Mouse (Mus musculus): ENCODE measurements around the gene Epo. TPM values are rescaled to one million over a fixed set of nuclear protein-coding genes. Genes with fewer than 3 reads are reported as not detected.
A peak's percentile ranks its signal among the peaks of the same experiment; 100 is the strongest.

Gene Epo
- polyA plus RNA-seq, 2 experiments = 0.19 to 0.83 TPM

- no peaks in the 10 kb centered on the region for H3K27me3 ChIP-seq (ENCODE audit: control insufficient read depth, insufficient read depth, low read length)
- no peaks in the 10 kb centered on the region for H3K36me3 ChIP-seq (ENCODE audit: control insufficient read depth, insufficient read depth, low read length)
- 50% methylated on average over 3 of the region's 3 CpGs for WGBS
- H3K4me2 ChIP-seq (replicated peaks; ENCODE audit: low read depth, low read length, severe bottlenecking) = no peak overlapping the region
- H3K9ac ChIP-seq (ENCODE audit: low read depth, low read length, severe bottlenecking) = no peak overlapping the region
- H3K4me3 ChIP-seq (replicated peaks; ENCODE audit: low read length) = no peak overlapping the region
- no peak overlapping the region for H3K27ac ChIP-seq (replicated peaks; ENCODE audit: low read depth, low read length)
- ATAC-seq (ENCODE audit: low FRiP score, low read depth) (no peak), DNase-seq (ENCODE audit: low spot score) (peak; percentile 34)
- no peak for TF ChIP-seq POLR2A (IDR thresholded peaks at IDR 0.05; ENCODE audit: borderline replicate concordance, extremely low read depth, insufficient read depth, insufficient read length)
- no peaks in the 10 kb centered on the region for H3K9me3 ChIP-seq (ENCODE audit: control insufficient read depth, low read length)
- no peaks in the 10 kb centered on the region for H3K4me1 ChIP-seq (ENCODE audit: control insufficient read depth, insufficient read depth, low read length)
Measured at GRCm38 (mm10) chr5:137465049-137465448, 68.0 kb downstream of the Epo start.

- DNase-seq (ENCODE audit: low spot score) = no peak
- 44% methylated on average over 7 of the region's 7 CpGs for WGBS
- Histone ChIP-seq H3K27ac (replicated peaks; ENCODE audit: low read depth, low read length) (no peak overlapping the region), H3K4me3 (replicated peaks; ENCODE audit: low read length) (no peak overlapping the region), H3K4me1 (ENCODE audit: control insufficient read depth, insufficient read depth, low read length) (no peaks in the 10 kb centered on the region), H3K9me3 (ENCODE audit: control insufficient read depth, low read length) (no peaks in the 10 kb centered on the region), H3K27me3 (ENCODE audit: control insufficient read depth, insufficient read depth, low read length) (no peaks in the 10 kb centered on the region), H3K4me2 (replicated peaks; ENCODE audit: low read depth, low read length, severe bottlenecking) (no peak overlapping the region), H3K9ac (ENCODE audit: low read depth, low read length, severe bottlenecking) (no peak overlapping the region), H3K36me3 (ENCODE audit: control insufficient read depth, insufficient read depth, low read length) (no peaks in the 10 kb centered on the region)
- ATAC-seq (ENCODE audit: low FRiP score, low read depth) = no peak
- TF ChIP-seq POLR2A (IDR thresholded peaks at IDR 0.05; ENCODE audit: borderline replicate concordance, extremely low read depth, insufficient read depth, insufficient read length) = no peak
Measured at GRCm38 (mm10) chr5:137455866-137456591, 77.0 kb downstream of the Epo start.

- Histone ChIP-seq H3K27ac (replicated peaks; ENCODE audit: low read depth, low read length) (no peak overlapping the region), H3K36me3 (ENCODE audit: control insufficient read depth, insufficient read depth, low read length) (no peaks in the 10 kb centered on the region), H3K4me1 (ENCODE audit: control insufficient read depth, insufficient read depth, low read length) (no peaks in the 10 kb centered on the region), H3K27me3 (ENCODE audit: control insufficient read depth, insufficient read depth, low read length) (no peaks in the 10 kb centered on the region), H3K9ac (ENCODE audit: low read depth, low read length, severe bottlenecking) (no peak overlapping the region), H3K4me3 (replicated peaks; ENCODE audit: low read length) (no peak overlapping the region), H3K9me3 (ENCODE audit: control insufficient read depth, low read length) (no peaks in the 10 kb centered on the region), H3K4me2 (replicated peaks; ENCODE audit: low read depth, low read length, severe bottlenecking) (no peak overlapping the region)
- DNase-seq (ENCODE audit: low spot score) (no peak), ATAC-seq (ENCODE audit: low FRiP score, low read depth) (no peak)
- TF ChIP-seq POLR2A (IDR thresholded peaks at IDR 0.05; ENCODE audit: borderline replicate concordance, extremely low read depth, insufficient read depth, insufficient read length) = no peak
- 87% methylated on average over 6 of the region's 6 CpGs for WGBS
Measured at GRCm38 (mm10) chr5:137455206-137455605, 77.8 kb downstream of the Epo start.

GRCm38 (mm10) chr5:137445536-137445935 is 87.5 kb downstream of the Epo start:
- Histone ChIP-seq H3K4me3 (replicated peaks; ENCODE audit: low read length) (no peak overlapping the region), H3K9me3 (ENCODE audit: control insufficient read depth, low read length) (no peaks in the 10 kb centered on the region), H3K27ac (replicated peaks; ENCODE audit: low read depth, low read length) (no peak overlapping the region), H3K27me3 (ENCODE audit: control insufficient read depth, insufficient read depth, low read length) (no peaks in the 10 kb centered on the region), H3K4me2 (replicated peaks; ENCODE audit: low read depth, low read length, severe bottlenecking) (no peak overlapping the region), H3K4me1 (ENCODE audit: control insufficient read depth, insufficient read depth, low read length) (no peaks in the 10 kb centered on the region), H3K36me3 (ENCODE audit: control insufficient read depth, insufficient read depth, low read length) (no peaks in the 10 kb centered on the region), H3K9ac (ENCODE audit: low read depth, low read length, severe bottlenecking) (no peak overlapping the region)
- DNase-seq (ENCODE audit: low spot score) (no peak), ATAC-seq (ENCODE audit: low FRiP score, low read depth) (no peak)
- TF ChIP-seq POLR2A (IDR thresholded peaks at IDR 0.05; ENCODE audit: borderline replicate concordance, extremely low read depth, insufficient read depth, insufficient read length) = no peak

- Histone ChIP-seq H3K9ac (ENCODE audit: low read depth, low read length, severe bottlenecking) (no peak overlapping the region), H3K4me1 (ENCODE audit: control insufficient read depth, insufficient read depth, low read length) (no peaks in the 10 kb centered on the region), H3K27ac (replicated peaks; ENCODE audit: low read depth, low read length) (no peak overlapping the region), H3K36me3 (ENCODE audit: control insufficient read depth, insufficient read depth, low read length) (no peaks in the 10 kb centered on the region), H3K9me3 (ENCODE audit: control insufficient read depth, low read length) (no peaks in the 10 kb centered on the region), H3K27me3 (ENCODE audit: control insufficient read depth, insufficient read depth, low read length) (no peaks in the 10 kb centered on the region), H3K4me2 (replicated peaks; ENCODE audit: low read depth, low read length, severe bottlenecking) (no peak overlapping the region), H3K4me3 (replicated peaks; ENCODE audit: low read length) (no peak overlapping the region)
- DNase-seq (ENCODE audit: low spot score) = no peak
- WGBS = 80% methylated on average over 11 of the region's 11 CpGs
- ATAC-seq (ENCODE audit: low FRiP score, low read depth) = no peak
- TF ChIP-seq POLR2A (IDR thresholded peaks at IDR 0.05; ENCODE audit: borderline replicate concordance, extremely low read depth, insufficient read depth, insufficient read length) = no peak
Measured at GRCm38 (mm10) chr5:137440216-137440855, 92.7 kb downstream of the Epo start.
